Mouse (Mus musculus): ENCODE measurements around the gene Sp3. TPM values are rescaled to one million over a fixed set of nuclear protein-coding genes. Genes with fewer than 3 reads are reported as not detected.

The Sp3 gene
- polyA plus RNA-seq, 1 experiment, result 34.0 TPM

GRCm38 (mm10) chr2:72935937-72936336, 44.3 kb downstream of the Sp3 start:
- H3K4me1 ChIP-seq (ENCODE audit: control insufficient read depth, insufficient read depth, low read length), result no peaks in the 10 kb centered on the region; the same call in 1 of the 2 replicates
- H3K4me3 ChIP-seq (replicated peaks; ENCODE audit: control insufficient read depth, low read depth, low read length), result no peak overlapping the region
- TF ChIP-seq POLR2A (IDR thresholded peaks at IDR 0.05; ENCODE audit: borderline replicate concordance, control insufficient read depth, low read depth, low read length) (no peak), CTCF (IDR thresholded peaks at IDR 0.05; ENCODE audit: control insufficient read depth, insufficient read depth, low read length) (no peak)
- H3K27ac ChIP-seq (ENCODE audit: control insufficient read depth, insufficient read depth, low read depth, low read length, poor library complexity), result no peak overlapping the region
- WGBS, result 52% methylated on average over 1 of the region's 1 CpGs

GRCm38 (mm10) chr2:72932186-72932585, 48.1 kb downstream of the Sp3 start:
- no peaks in the 10 kb centered on the region; the same call in 1 of the 2 replicates for H3K4me1 ChIP-seq (ENCODE audit: control insufficient read depth, insufficient read depth, low read length)
- TF ChIP-seq CTCF (IDR thresholded peaks at IDR 0.05; ENCODE audit: control insufficient read depth, insufficient read depth, low read length) (no peak), POLR2A (IDR thresholded peaks at IDR 0.05; ENCODE audit: borderline replicate concordance, control insufficient read depth, low read depth, low read length) (no peak)
- no peak overlapping the region for H3K27ac ChIP-seq (ENCODE audit: control insufficient read depth, insufficient read depth, low read depth, low read length, poor library complexity)
- H3K4me3 ChIP-seq (replicated peaks; ENCODE audit: control insufficient read depth, low read depth, low read length), result no peak overlapping the region

- Histone ChIP-seq H3K4me3 (replicated peaks; ENCODE audit: control insufficient read depth, low read depth, low read length) (no peak overlapping the region), H3K4me1 (ENCODE audit: control insufficient read depth, insufficient read depth, low read length) (no peaks in the 10 kb centered on the region), H3K27ac (ENCODE audit: control insufficient read depth, insufficient read depth, low read depth, low read length, poor library complexity) (no peak overlapping the region)
- TF ChIP-seq POLR2A (IDR thresholded peaks at IDR 0.05; ENCODE audit: borderline replicate concordance, control insufficient read depth, low read depth, low read length) (no peak), CTCF (IDR thresholded peaks at IDR 0.05; ENCODE audit: control insufficient read depth, insufficient read depth, low read length) (no peak)
- 89% methylated on average over 10 of the region's 10 CpGs for WGBS
These were observed 55.3 kb downstream of the Sp3 start for GRCm38 (mm10) chr2:72924981-72925380.

- H3K27ac ChIP-seq (ENCODE audit: control insufficient read depth, insufficient read depth, low read depth, low read length, poor library complexity), result no peak overlapping the region
- 66% methylated on average over 4 of the region's 4 CpGs for WGBS
- no peak for TF ChIP-seq CTCF (IDR thresholded peaks at IDR 0.05; ENCODE audit: control insufficient read depth, insufficient read depth, low read length)
- no peak for TF ChIP-seq POLR2A (IDR thresholded peaks at IDR 0.05; ENCODE audit: borderline replicate concordance, control insufficient read depth, low read depth, low read length)
- H3K4me3 ChIP-seq (replicated peaks; ENCODE audit: control insufficient read depth, low read depth, low read length), result no peak overlapping the region
- H3K4me1 ChIP-seq (ENCODE audit: control insufficient read depth, insufficient read depth, low read length), result no peaks in the 10 kb centered on the region
These were observed 64.1 kb downstream of the Sp3 start for GRCm38 (mm10) chr2:72916170-72916569.

GRCm38 (mm10) chr2:72915245-72915930, 64.9 kb downstream of the Sp3 start:
- no peak overlapping the region for H3K4me3 ChIP-seq (replicated peaks; ENCODE audit: control insufficient read depth, low read depth, low read length)
- no peak overlapping the region for H3K27ac ChIP-seq (ENCODE audit: control insufficient read depth, insufficient read depth, low read depth, low read length, poor library complexity)
- TF ChIP-seq POLR2A (IDR thresholded peaks at IDR 0.05; ENCODE audit: borderline replicate concordance, control insufficient read depth, low read depth, low read length) (no peak), CTCF (IDR thresholded peaks at IDR 0.05; ENCODE audit: control insufficient read depth, insufficient read depth, low read length) (no peak)
- no peaks in the 10 kb centered on the region for H3K4me1 ChIP-seq (ENCODE audit: control insufficient read depth, insufficient read depth, low read length)
- 81% methylated on average over 7 of the region's 7 CpGs for WGBS

- no peak overlapping the region for H3K4me3 ChIP-seq (replicated peaks; ENCODE audit: control insufficient read depth, low read depth, low read length)
- 84% methylated on average over 7 of the region's 7 CpGs for WGBS
- no peak for TF ChIP-seq POLR2A (IDR thresholded peaks at IDR 0.05; ENCODE audit: borderline replicate concordance, control insufficient read depth, low read depth, low read length)
- TF ChIP-seq CTCF (IDR thresholded peaks at IDR 0.05; ENCODE audit: control insufficient read depth, insufficient read depth, low read length), result no peak
- H3K4me1 ChIP-seq (ENCODE audit: control insufficient read depth, insufficient read depth, low read length), result no peaks in the 10 kb centered on the region
- no peak overlapping the region for H3K27ac ChIP-seq (ENCODE audit: control insufficient read depth, insufficient read depth, low read depth, low read length, poor library complexity)
These were observed 66.8 kb downstream of the Sp3 start for GRCm38 (mm10) chr2:72913458-72913760.

GRCm38 (mm10) chr2:72912708-72913457, 67.4 kb downstream of the Sp3 start:
- no peak overlapping the region for H3K27ac ChIP-seq (ENCODE audit: control insufficient read depth, insufficient read depth, low read depth, low read length, poor library complexity)
- TF ChIP-seq POLR2A (IDR thresholded peaks at IDR 0.05; ENCODE audit: borderline replicate concordance, control insufficient read depth, low read depth, low read length) (no peak), CTCF (IDR thresholded peaks at IDR 0.05; ENCODE audit: control insufficient read depth, insufficient read depth, low read length) (no peak)
- 89% methylated on average over 11 of the region's 11 CpGs for WGBS

GRCm38 (mm10) chr2:72911527-72911926, 68.7 kb downstream of the Sp3 start:
- Histone ChIP-seq H3K4me1 (ENCODE audit: control insufficient read depth, insufficient read depth, low read length) (no peaks in the 10 kb centered on the region), H3K27ac (ENCODE audit: control insufficient read depth, insufficient read depth, low read depth, low read length, poor library complexity) (no peak overlapping the region), H3K4me3 (replicated peaks; ENCODE audit: control insufficient read depth, low read depth, low read length) (no peak overlapping the region)
- WGBS, result 84% methylated on average over 9 of the region's 9 CpGs
- no peak for TF ChIP-seq CTCF (IDR thresholded peaks at IDR 0.05; ENCODE audit: control insufficient read depth, insufficient read depth, low read length)
- TF ChIP-seq POLR2A (IDR thresholded peaks at IDR 0.05; ENCODE audit: borderline replicate concordance, control insufficient read depth, low read depth, low read length), result no peak

More at GRCm38 (mm10) chr2:72912708-72913457, 67.4 kb downstream of the Sp3 start:
- Histone ChIP-seq H3K4me1 (ENCODE audit: control insufficient read depth, insufficient read depth, low read length) (no peaks in the 10 kb centered on the region), H3K4me3 (replicated peaks; ENCODE audit: control insufficient read depth, low read depth, low read length) (no peak overlapping the region)

Data from bone marrow, adult 2 months (tissue).